Mouse (Mus musculus) mesoderm, embryonic 11.5 days (tissue): ENCODE results near the gene Eif3d.

Experiments
- DNase-seq: peaks from one replicate; pipeline ENCODE4 v3.0.0-alpha.2; 2012; ENCODE audit warnings: low read depth, low spot score

Gene Eif3d

DNA sequence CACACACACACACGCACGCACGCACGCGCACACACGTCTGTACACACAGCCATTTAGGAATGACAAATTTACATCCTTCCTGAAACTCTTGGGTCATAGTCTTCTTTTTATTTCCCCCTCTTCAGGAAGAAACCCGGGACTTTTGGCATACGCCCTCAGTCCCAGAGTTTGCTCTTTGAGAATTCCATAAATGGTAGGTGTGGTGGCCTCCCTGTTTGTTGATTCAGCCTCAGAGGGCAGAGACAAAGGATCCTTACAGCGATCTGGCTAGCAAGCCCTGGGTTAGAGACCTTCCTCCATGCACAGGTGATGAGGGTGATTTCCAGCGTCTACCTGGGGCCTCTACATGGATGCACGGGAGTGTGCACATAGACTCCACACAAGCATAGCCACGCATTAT is 51.2 kb downstream of the Eif3d start:
- DNase-seq = no peak

DNA sequence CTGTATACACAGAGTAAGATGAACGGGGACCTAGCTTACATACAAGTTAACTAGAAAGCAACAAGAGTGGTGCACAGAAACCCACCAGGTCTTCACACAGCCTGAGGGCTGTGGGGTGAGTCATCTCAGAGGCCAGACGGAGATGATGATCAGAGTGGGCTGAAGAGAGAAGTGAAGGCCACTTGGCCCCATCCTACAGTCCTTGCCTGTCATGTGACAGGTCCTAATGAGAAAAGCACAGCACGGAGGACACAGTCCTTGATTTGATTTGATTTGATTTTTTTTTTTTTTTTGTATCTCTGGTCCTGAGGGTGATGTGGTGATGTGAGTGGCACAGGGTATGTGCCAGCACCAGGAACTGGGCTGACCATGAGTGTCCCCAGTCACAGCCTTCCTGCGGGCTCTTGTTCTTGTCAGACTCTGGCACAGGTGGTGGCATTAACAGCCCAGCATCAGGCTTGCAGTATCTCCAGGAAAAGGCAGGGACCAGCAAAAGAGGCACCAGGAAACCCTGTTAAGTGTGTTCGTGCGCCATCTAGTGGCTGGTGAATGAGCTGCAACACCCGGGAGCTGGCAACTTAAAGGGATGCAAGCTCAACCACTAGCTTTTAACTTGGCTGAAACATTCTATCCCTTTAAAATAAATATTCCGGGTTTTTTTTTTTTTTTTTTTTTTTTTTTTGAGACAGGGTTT is 53.6 kb downstream of the Eif3d start:
- peak; percentile 91 for DNase-seq

DNA sequence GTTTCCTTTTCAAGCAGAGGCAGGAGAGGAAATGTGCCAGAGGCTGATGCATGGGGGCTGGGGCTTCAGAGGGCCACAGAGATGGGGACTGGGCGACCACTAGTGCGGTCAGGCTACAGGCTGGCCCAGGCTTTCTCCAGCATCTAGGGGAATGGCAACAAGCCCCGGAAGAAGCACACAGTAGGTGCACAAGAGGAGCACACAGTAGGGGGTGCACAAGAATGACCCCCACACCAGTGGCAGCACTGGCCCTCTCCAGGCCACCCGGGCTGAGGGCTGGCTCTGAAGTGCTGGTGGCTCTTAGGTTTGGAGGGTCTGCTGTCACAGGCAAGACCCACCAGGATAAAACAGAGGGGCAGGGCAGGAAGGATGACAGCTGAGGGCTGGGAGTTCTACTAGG is 55.3 kb downstream of the Eif3d start:
- no peak for DNase-seq

DNA sequence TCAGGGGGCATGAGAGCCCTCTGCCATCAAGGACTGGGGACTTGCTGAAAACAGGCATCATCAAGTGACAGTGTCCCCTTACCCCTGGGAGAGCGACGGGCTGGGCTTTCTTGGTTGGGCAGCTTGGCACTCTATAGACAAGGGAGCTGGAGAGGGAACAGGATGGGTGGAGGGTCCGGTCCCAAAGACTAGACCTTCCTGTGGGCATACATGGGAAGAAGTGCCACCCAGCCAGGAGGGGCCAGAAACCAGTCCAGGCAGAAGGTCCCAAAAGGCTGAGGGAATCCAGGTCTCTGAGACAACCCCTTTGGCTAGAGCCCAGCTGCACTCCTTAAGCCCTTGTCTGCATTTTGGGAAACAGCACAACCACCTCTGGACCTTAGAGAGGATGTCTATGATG is 56.1 kb downstream of the Eif3d start:
- no peak for DNase-seq

DNA sequence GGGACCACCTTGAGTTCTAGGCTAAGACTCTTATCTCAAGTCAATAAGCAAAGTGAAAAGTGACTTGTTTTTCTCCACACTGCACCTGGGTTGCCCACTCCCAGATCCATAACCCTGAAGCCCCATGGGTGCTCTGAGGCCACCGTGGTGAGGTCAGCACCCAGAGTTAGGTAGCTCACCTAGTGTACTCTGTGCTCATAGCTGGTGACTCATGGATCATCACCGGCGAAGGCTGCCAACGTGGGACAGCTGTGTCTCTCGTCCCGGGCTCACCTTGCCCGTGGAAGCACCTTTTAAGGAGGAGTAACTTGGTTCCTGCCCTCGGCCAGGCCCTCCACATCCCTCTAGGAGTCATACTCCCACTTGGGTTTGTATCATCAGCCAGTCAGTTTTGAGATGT is 57.6 kb downstream of the Eif3d start:
- DNase-seq = no peak

DNA sequence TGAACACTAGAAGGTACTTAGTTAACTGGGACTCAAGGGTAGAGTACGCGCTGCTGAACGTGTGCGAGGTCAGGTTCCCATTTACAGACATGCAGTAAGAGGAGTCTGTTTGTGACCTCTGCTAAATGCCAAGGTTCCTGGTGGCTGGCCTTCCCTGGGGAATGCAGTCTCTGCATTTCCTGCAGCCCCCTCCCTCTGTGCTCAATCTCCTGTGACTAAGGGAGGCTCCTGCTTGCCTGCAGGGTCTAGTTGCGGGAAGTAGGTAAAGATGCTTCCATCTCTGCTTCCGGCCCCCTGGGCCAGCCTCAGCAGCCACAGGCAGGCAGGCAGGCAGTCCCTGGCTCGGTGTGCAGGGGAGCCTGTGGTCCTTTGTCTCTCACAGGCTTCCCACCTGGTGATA is 58.0 kb downstream of the Eif3d start:
- DNase-seq = no peak

DNA sequence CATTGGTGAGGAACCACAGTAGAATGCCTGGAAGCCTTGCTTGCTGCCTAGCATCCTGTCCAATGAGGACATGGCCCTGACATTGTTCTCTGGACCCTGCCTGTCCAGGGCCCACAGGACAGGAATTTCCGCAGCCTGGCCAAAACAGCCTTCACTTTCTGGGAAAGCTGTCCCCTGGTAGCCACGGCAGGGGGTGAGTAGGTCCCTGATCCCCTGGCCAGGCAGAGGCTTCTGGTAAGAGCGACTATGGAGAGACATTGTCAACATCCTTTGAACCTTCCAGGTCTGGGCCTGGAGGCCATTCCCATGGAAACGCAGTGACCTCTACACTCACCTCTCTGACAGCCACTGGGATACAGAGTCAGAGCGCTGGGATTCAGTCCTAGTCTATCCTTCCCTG is 58.6 kb downstream of the Eif3d start:
- no peak for DNase-seq

DNA sequence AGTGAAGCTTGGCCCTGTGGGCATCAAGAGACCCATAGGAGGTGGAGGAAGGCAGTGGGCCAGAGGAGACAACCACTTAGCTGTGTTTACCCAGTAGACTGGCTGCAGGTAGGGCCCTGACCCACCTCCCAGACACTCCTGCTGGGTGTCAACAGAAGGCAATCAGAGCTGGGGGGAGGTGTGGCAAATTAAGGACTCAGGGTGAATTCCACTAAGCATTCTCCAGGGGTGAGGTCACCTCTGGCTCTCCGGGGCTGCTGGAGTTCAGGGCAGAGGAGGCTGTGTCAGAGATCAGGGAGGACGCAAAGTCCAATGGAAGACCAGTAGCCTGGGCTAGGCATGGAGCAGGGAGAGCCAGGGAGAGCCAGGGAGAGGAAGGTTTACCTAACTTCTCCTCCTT is 59.5 kb downstream of the Eif3d start:
- no peak for DNase-seq
